Mouse (Mus musculus): Measurements from ENCODE around the gene 1810065E05Rik. TPM values are rescaled to one million over a fixed set of nuclear protein-coding genes. Genes with fewer than 3 reads are reported as not detected.

The 1810065E05Rik gene
- polyA plus RNA-seq (2012; fragmentation: generic; extraction: Trizol), result not detected
- long read RNA-seq, experiment 1, result 0 reads
- long read RNA-seq, experiment 2, result 0 reads

DNA sequence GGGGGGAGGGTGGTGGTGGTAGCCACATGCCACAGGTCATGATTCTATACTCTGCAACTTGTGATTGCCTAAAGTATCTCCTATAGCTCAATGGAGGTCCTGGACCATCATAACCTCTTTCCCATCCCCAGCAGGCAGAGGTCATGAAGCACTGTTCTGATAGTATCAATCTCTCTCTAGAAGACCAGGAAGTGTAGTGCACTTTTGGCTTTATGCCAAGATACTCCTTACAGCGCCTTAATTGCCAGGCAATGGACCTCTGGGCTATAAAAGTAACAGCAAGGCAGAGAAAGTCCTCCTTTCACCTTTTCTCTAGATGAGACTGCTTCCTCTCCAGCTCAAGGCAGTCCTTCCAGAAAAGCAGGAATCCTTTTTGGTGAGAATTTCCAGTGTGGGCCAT, at the start of gene 1810065E05Rik:
TSS of gene 1810065E05Rik (plus strand) at position 297 of the 400 bp plus-strand sequence.
- H3K27me3 ChIP-seq (ENCODE audit: control insufficient read depth, insufficient read depth, insufficient read length), result no peaks in the 10 kb centered on the region
- H3ac ChIP-seq (ENCODE audit: control insufficient read depth, insufficient read length, low read depth), result no peak within 1 kb of the TSS
- no peaks in the 10 kb centered on the region for H3K79me3 ChIP-seq (ENCODE audit: low read depth)
- TF ChIP-seq MYOD1 (IDR thresholded peaks at IDR 0.05; ENCODE audit: control insufficient read depth, insufficient read length, low read depth) (no peak), FOSL1 (IDR thresholded peaks at IDR 0.05; ENCODE audit: insufficient read depth, low read length, poor library complexity, severe bottlenecking) (no peak), MYOG (IDR thresholded peaks at IDR 0.05; ENCODE audit: control insufficient read depth, extremely low read depth, insufficient read length) (no peak), MAX (IDR thresholded peaks at IDR 0.05) (no peak), CTCF (IDR thresholded peaks at IDR 0.05; ENCODE audit: control insufficient read depth, insufficient read depth, insufficient read length) (no peak), USF1 (IDR thresholded peaks at IDR 0.05; ENCODE audit: low read depth) (no peak), CEBPB (IDR thresholded peaks at IDR 0.05; ENCODE audit: low read depth) (no peak)
- no peak within 1 kb of the TSS for H3K4me3 ChIP-seq (ENCODE audit: insufficient read depth, poor library complexity, severe bottlenecking)
- H3K36me3 ChIP-seq (ENCODE audit: control insufficient read depth, insufficient read depth), result no peaks in the 10 kb centered on the region
- H3K79me2 ChIP-seq (ENCODE audit: control insufficient read depth, insufficient read depth), result no peaks in the 10 kb centered on the region

DNA sequence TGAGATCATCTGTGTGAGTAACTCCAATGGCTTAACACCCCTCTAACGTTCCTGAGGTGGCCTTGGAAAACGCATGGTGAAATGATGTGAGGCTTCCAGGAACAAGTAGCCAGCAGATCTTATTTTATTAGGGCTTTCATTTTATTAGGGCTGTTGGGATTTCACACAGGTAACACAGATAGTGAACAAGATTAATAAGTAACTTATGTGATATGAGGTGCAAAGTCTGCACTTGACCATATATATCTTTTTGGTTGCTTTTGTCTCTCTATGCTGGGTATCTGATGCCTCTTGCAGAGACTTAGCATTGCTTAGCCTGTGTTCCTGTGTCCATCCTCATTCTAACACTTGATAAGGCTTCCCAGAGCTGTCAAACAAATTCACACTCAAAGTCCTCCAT, 43.6 kb upstream of the 1810065E05Rik start:
- Histone ChIP-seq H3K79me3 (ENCODE audit: low read depth) (no peaks in the 10 kb centered on the region), H3K79me2 (ENCODE audit: control insufficient read depth, insufficient read depth) (no peaks in the 10 kb centered on the region), H3K4me3 (ENCODE audit: insufficient read depth, poor library complexity, severe bottlenecking) (no peak overlapping the region), H3ac (ENCODE audit: control insufficient read depth, insufficient read length, low read depth) (no peak overlapping the region), H3K27me3 (ENCODE audit: control insufficient read depth, insufficient read depth, insufficient read length) (peaks cover 3% of the 10 kb centered on the region), H3K36me3 (ENCODE audit: control insufficient read depth, insufficient read depth) (no peaks in the 10 kb centered on the region)
- TF ChIP-seq USF1 (IDR thresholded peaks at IDR 0.05; ENCODE audit: low read depth) (no peak), FOSL1 (IDR thresholded peaks at IDR 0.05; ENCODE audit: insufficient read depth, low read length, poor library complexity, severe bottlenecking) (no peak), CEBPB (IDR thresholded peaks at IDR 0.05; ENCODE audit: low read depth) (no peak), MYOG (IDR thresholded peaks at IDR 0.05; ENCODE audit: control insufficient read depth, extremely low read depth, insufficient read length) (no peak), MAX (IDR thresholded peaks at IDR 0.05) (no peak), CTCF (IDR thresholded peaks at IDR 0.05; ENCODE audit: control insufficient read depth, insufficient read depth, insufficient read length) (no peak), MYOD1 (IDR thresholded peaks at IDR 0.05; ENCODE audit: control insufficient read depth, insufficient read length, low read depth) (no peak)

DNA sequence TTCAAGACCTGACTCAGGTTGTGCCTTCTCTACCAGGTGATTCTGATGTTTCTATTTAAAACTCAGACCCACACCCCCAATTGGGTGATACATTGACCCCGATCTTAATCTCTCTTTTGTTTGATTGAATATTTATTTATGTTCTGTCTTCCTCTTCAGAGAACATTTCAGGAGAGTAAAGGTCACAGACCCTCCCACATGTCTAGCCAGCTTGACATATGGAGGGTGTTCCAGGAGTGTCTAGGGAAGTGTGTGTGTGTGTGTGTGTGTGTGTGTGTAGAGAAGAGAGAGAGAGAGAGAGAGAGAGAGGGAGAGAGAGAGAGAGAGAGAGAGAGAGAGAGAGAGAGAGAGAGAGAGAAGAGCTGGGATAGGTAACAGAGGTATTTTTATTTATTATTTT, 43.2 kb upstream of the 1810065E05Rik start:
- H3K4me3 ChIP-seq (ENCODE audit: insufficient read depth, poor library complexity, severe bottlenecking), result no peak overlapping the region
- H3K36me3 ChIP-seq (ENCODE audit: control insufficient read depth, insufficient read depth), result no peaks in the 10 kb centered on the region
- no peaks in the 10 kb centered on the region for H3K79me3 ChIP-seq (ENCODE audit: low read depth)
- H3ac ChIP-seq (ENCODE audit: control insufficient read depth, insufficient read length, low read depth), result no peak overlapping the region
- H3K79me2 ChIP-seq (ENCODE audit: control insufficient read depth, insufficient read depth), result no peaks in the 10 kb centered on the region
- H3K27me3 ChIP-seq (ENCODE audit: control insufficient read depth, insufficient read depth, insufficient read length), result peaks cover 3% of the 10 kb centered on the region
- TF ChIP-seq MAX (IDR thresholded peaks at IDR 0.05) (no peak), USF1 (IDR thresholded peaks at IDR 0.05; ENCODE audit: low read depth) (no peak), MYOG (IDR thresholded peaks at IDR 0.05; ENCODE audit: control insufficient read depth, extremely low read depth, insufficient read length) (no peak), MYOD1 (IDR thresholded peaks at IDR 0.05; ENCODE audit: control insufficient read depth, insufficient read length, low read depth) (no peak), CEBPB (IDR thresholded peaks at IDR 0.05; ENCODE audit: low read depth) (no peak)

- H3ac ChIP-seq (ENCODE audit: control insufficient read depth, insufficient read length, low read depth), result no peak within 1 kb of the TSS
- H3K4me3 ChIP-seq (ENCODE audit: insufficient read depth, poor library complexity, severe bottlenecking), result no peak within 1 kb of the TSS
- H3K27me3 ChIP-seq (ENCODE audit: control insufficient read depth, insufficient read depth, insufficient read length), result peaks cover 3% of the 10 kb centered on the region
- no peaks in the 10 kb centered on the region for H3K36me3 ChIP-seq (ENCODE audit: control insufficient read depth, insufficient read depth)
- no peaks in the 10 kb centered on the region for H3K79me3 ChIP-seq (ENCODE audit: low read depth)
- no peaks in the 10 kb centered on the region for H3K79me2 ChIP-seq (ENCODE audit: control insufficient read depth, insufficient read depth)
- no peak for TF ChIP-seq FOSL1 (IDR thresholded peaks at IDR 0.05; ENCODE audit: insufficient read depth, low read length, poor library complexity, severe bottlenecking)
- TF ChIP-seq CEBPB (IDR thresholded peaks at IDR 0.05; ENCODE audit: low read depth), result no peak
- no peak for TF ChIP-seq USF1 (IDR thresholded peaks at IDR 0.05; ENCODE audit: low read depth)
- TF ChIP-seq MYOG (IDR thresholded peaks at IDR 0.05; ENCODE audit: control insufficient read depth, extremely low read depth, insufficient read length), result no peak
- no peak for TF ChIP-seq MAX (IDR thresholded peaks at IDR 0.05)
- no peak for TF ChIP-seq CTCF (IDR thresholded peaks at IDR 0.05; ENCODE audit: control insufficient read depth, insufficient read depth, insufficient read length)
- no peak for TF ChIP-seq MYOD1 (IDR thresholded peaks at IDR 0.05; ENCODE audit: control insufficient read depth, insufficient read length, low read depth)
These were observed 42.1 kb upstream of the 1810065E05Rik start, which contains the start of gene Lypd8 for GRCm38 (mm10) chr11:58378763-58379278. Gene Lypd8 (plus strand): TSS chr11:58379043.

DNA sequence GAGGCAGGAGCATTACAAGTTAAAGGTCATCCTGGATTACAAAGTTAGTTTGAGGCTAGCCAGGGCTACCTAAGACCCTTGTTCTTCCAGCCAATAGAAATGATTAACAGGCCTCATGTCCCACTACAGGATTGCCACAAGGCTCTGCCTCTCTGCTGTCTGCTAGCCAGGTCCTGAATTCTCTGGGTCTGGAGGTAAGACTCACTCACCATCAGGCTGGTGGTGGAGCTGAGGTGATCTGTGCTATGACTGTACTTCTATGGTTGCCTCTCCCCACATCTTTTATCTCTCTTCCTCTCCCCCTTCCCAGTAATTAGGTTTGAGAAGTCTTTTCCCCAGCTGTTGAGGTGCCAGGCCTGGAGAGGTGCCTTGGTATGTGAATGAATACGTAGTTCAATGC, 41.4 kb upstream of the 1810065E05Rik start:
- no peak overlapping the region for H3K4me3 ChIP-seq (ENCODE audit: insufficient read depth, poor library complexity, severe bottlenecking)
- peaks cover 3% of the 10 kb centered on the region for H3K27me3 ChIP-seq (ENCODE audit: control insufficient read depth, insufficient read depth, insufficient read length)
- H3K79me2 ChIP-seq (ENCODE audit: control insufficient read depth, insufficient read depth), result no peaks in the 10 kb centered on the region
- H3K36me3 ChIP-seq (ENCODE audit: control insufficient read depth, insufficient read depth), result no peaks in the 10 kb centered on the region
- H3ac ChIP-seq (ENCODE audit: control insufficient read depth, insufficient read length, low read depth), result no peak overlapping the region
- TF ChIP-seq MYOG (IDR thresholded peaks at IDR 0.05; ENCODE audit: control insufficient read depth, extremely low read depth, insufficient read length) (no peak), MYOD1 (IDR thresholded peaks at IDR 0.05; ENCODE audit: control insufficient read depth, insufficient read length, low read depth) (no peak), FOSL1 (IDR thresholded peaks at IDR 0.05; ENCODE audit: insufficient read depth, low read length, poor library complexity, severe bottlenecking) (no peak), CTCF (IDR thresholded peaks at IDR 0.05; ENCODE audit: control insufficient read depth, insufficient read depth, insufficient read length) (no peak), MAX (IDR thresholded peaks at IDR 0.05) (no peak), CEBPB (IDR thresholded peaks at IDR 0.05; ENCODE audit: low read depth) (no peak), USF1 (IDR thresholded peaks at IDR 0.05; ENCODE audit: low read depth) (no peak)
- H3K79me3 ChIP-seq (ENCODE audit: low read depth), result no peaks in the 10 kb centered on the region
